Mouse (Mus musculus) thymus, postnatal 0 days (tissue): ENCODE results near the gene Prkrip1. TPM values are rescaled to one million over a fixed set of nuclear protein-coding genes. Genes with fewer than 3 reads are reported as not detected.

Experiments
- polyA plus RNA-seq: library from polyadenylated mRNA; unstranded; fragments of >200 nt; fragmentation: Nextera tagmentation; extraction: Ambion mirVana; gene quantifications from 2 replicates; pipeline ENCODE4 v1.2.1, GENCODE M21; 2015

Prkrip1 gene
- polyA plus RNA-seq, 1 experiment from 2014 or later = 60.0 TPM

Other genes starting within 250 kb of the Prkrip1 start
- gene Ssc4d, start 224.4 kb downstream of the Prkrip1 start, polyA plus RNA-seq = 1.6 and 2.7 TPM in 2 replicates
- gene Zp3, start 218.9 kb downstream of the Prkrip1 start, polyA plus RNA-seq = 0.53 and 0.64 TPM in 2 replicates
- 43.9 and 46.0 TPM in 2 replicates for gene Dtx2, start 204.2 kb downstream of the Prkrip1 start, polyA plus RNA-seq
- 0.32 and 0.48 TPM in 2 replicates for gene Upk3b, start 160.5 kb downstream of the Prkrip1 start, polyA plus RNA-seq
- 2.1 and 8.2 TPM in 2 replicates for gene Upk3bl, start 144.5 kb downstream of the Prkrip1 start, polyA plus RNA-seq
- gene Rasa4, start 115.0 kb downstream of the Prkrip1 start, polyA plus RNA-seq = 11.2 and 13.3 TPM in 2 replicates
- gene Polr2j, start 82.3 kb downstream of the Prkrip1 start, polyA plus RNA-seq = 312 and 321 TPM in 2 replicates
- 66.5 and 67.6 TPM in 2 replicates for gene Lrwd1, start 62.9 kb downstream of the Prkrip1 start, polyA plus RNA-seq
- 38.0 and 38.5 TPM in 2 replicates for gene Alkbh4, start 62.8 kb downstream of the Prkrip1 start, polyA plus RNA-seq
- gene Orai2, start 28.2 kb downstream of the Prkrip1 start, polyA plus RNA-seq = 54.7 and 67.8 TPM in 2 replicates
- 2.6 and 2.7 TPM in 2 replicates for gene Sh2b2, start 47.6 kb upstream of the Prkrip1 start, polyA plus RNA-seq